Mouse (Mus musculus) sigmoid colon, adult 10 weeks (tissue): ENCODE results near the gene Zfp951. TPM values are rescaled to one million over a fixed set of nuclear protein-coding genes. Genes with fewer than 3 reads are reported as not detected.

Experiments
- polyA plus RNA-seq: library from polyadenylated mRNA; stranded (reverse); fragments of 350-450 nt; fragmentation: Illumina TruSeq; extraction: RNeasy Lipid Tissue Mini Kit (QIAGEN cat#74804); gene quantifications from one replicate; pipeline ENCODE4 v1.2.3, GENCODE M21; 2014; ENCODE audit warnings: low read depth, low replicate concordance

The Zfp951 gene
- polyA plus RNA-seq, result 9.4 TPM

GRCm38 (mm10) chr5:104859962-104860525 lies at the start of gene Zfp951:
Gene Zfp951, minus strand, starts transcription at chr5:104860070.

Other genes with a start within 250 kb of the Zfp951 start
- gene Abcg3, start 122.6 kb upstream of the Zfp951 start, polyA plus RNA-seq, result 13.3 TPM